Mouse (Mus musculus): ENCODE results near the gene Txlnb. TPM values are rescaled to one million over a fixed set of nuclear protein-coding genes. Genes with fewer than 3 reads are reported as not detected.
"Not testable (repeated sequence)": the region's sequence is repeated elsewhere in the genome, so short reads cannot be mapped to it uniquely, and the experiment has no call there.

Txlnb gene
- polyA plus RNA-seq, 2 experiments, result 0.02 to 0.06 TPM

GRCm38 (mm10) chr10:17775079-17775478 is 20.9 kb upstream of the Txlnb start:
- no peak for DNase-seq (ENCODE audit: low read depth in 3 of 3, low spot score in 3 of 3)
- Histone ChIP-seq H3K9me3 (ENCODE audit: control insufficient read depth, low read length) (no peaks in the 10 kb centered on the region), H3K4me2 (ENCODE audit: low read depth) (no peak overlapping the region), H3K4me1 (replicated peaks; ENCODE audit: control insufficient read depth in 2 of 2, insufficient read depth in 2 of 2, low read length in 1 of 2) (no peaks in the 10 kb centered on the region), H3K27me3 (ENCODE audit: control insufficient read depth, insufficient read depth, low read length) (no peaks in the 10 kb centered on the region), H3K36me3 (replicated peaks; ENCODE audit: control insufficient read depth, insufficient read depth, low read depth) (no peaks in the 10 kb centered on the region), H3K9ac (replicated peaks) (no peak overlapping the region), H3K27ac (no peak overlapping the region), H3K4me3 (ENCODE audit: insufficient read depth in 1 of 2, low read depth in 2 of 2, low read length in 2 of 2) (no peak overlapping the region)
- TF ChIP-seq EP300 (IDR thresholded peaks at IDR 0.05; ENCODE audit: low read depth) (no peak), CTCF (IDR thresholded peaks at IDR 0.05; ENCODE audit: low read depth) (no peak)
- no peak for ATAC-seq (ENCODE audit: insufficient read depth)
- 25% methylated on average over 4 of the region's 4 CpGs for WGBS (ENCODE audit: insufficient replicate concordance)

GRCm38 (mm10) chr10:17776684-17777083 is 19.3 kb upstream of the Txlnb start:
- not testable (repeated sequence) for H3K27ac ChIP-seq; H3K9ac ChIP-seq (replicated peaks); ATAC-seq (ENCODE audit: insufficient read depth); H3K36me3 ChIP-seq (replicated peaks; ENCODE audit: control insufficient read depth, insufficient read depth, low read depth); H3K4me3 ChIP-seq (ENCODE audit: insufficient read depth in 1 of 2, low read depth in 2 of 2, low read length in 2 of 2); H3K4me2 ChIP-seq (ENCODE audit: low read depth); H3K9me3 ChIP-seq (ENCODE audit: control insufficient read depth, low read length); H3K4me1 ChIP-seq (replicated peaks; ENCODE audit: control insufficient read depth in 2 of 2, insufficient read depth in 2 of 2, low read length in 1 of 2); DNase-seq (ENCODE audit: low read depth in 3 of 3, low spot score in 3 of 3); H3K27me3 ChIP-seq (ENCODE audit: control insufficient read depth, insufficient read depth, low read length)
- 54% methylated on average over 4 of the region's 4 CpGs for WGBS (ENCODE audit: insufficient replicate concordance)

- no peaks in the 10 kb centered on the region for H3K4me1 ChIP-seq (replicated peaks; ENCODE audit: control insufficient read depth in 2 of 2, insufficient read depth in 2 of 2, low read length in 1 of 2)
- H3K36me3 ChIP-seq (replicated peaks; ENCODE audit: control insufficient read depth, insufficient read depth, low read depth), result no peaks in the 10 kb centered on the region
- no peak overlapping the region for H3K9ac ChIP-seq (replicated peaks)
- no peak overlapping the region for H3K27ac ChIP-seq
- ATAC-seq (ENCODE audit: insufficient read depth) (no peak), DNase-seq (ENCODE audit: low read depth in 3 of 3, low spot score in 3 of 3) (no peak)
- H3K9me3 ChIP-seq (ENCODE audit: control insufficient read depth, low read length), result no peaks in the 10 kb centered on the region
- TF ChIP-seq CTCF (IDR thresholded peaks at IDR 0.05; ENCODE audit: low read depth) (no peak), EP300 (IDR thresholded peaks at IDR 0.05; ENCODE audit: low read depth) (no peak)
- H3K4me3 ChIP-seq (ENCODE audit: insufficient read depth in 1 of 2, low read depth in 2 of 2, low read length in 2 of 2), result no peak overlapping the region
- 57% methylated on average over 3 of the region's 3 CpGs for WGBS (ENCODE audit: insufficient replicate concordance)
- H3K27me3 ChIP-seq (ENCODE audit: control insufficient read depth, insufficient read depth, low read length), result no peaks in the 10 kb centered on the region
- H3K4me2 ChIP-seq (ENCODE audit: low read depth), result no peak overlapping the region
These were observed 9.3 kb upstream of the Txlnb start for GRCm38 (mm10) chr10:17786771-17787170.

- TF ChIP-seq EP300 (IDR thresholded peaks at IDR 0.05; ENCODE audit: low read depth) (no peak), CTCF (IDR thresholded peaks at IDR 0.05; ENCODE audit: low read depth) (no peak)
- no peaks in the 10 kb centered on the region for H3K27me3 ChIP-seq (ENCODE audit: control insufficient read depth, insufficient read depth, low read length)
- no peaks in the 10 kb centered on the region for H3K4me1 ChIP-seq (replicated peaks; ENCODE audit: control insufficient read depth in 2 of 2, insufficient read depth in 2 of 2, low read length in 1 of 2)
- H3K4me3 ChIP-seq (ENCODE audit: insufficient read depth in 1 of 2, low read depth in 2 of 2, low read length in 2 of 2), result no peak overlapping the region
- no peaks in the 10 kb centered on the region for H3K36me3 ChIP-seq (replicated peaks; ENCODE audit: control insufficient read depth, insufficient read depth, low read depth)
- H3K9me3 ChIP-seq (ENCODE audit: control insufficient read depth, low read length), result no peaks in the 10 kb centered on the region
- no peak overlapping the region for H3K9ac ChIP-seq (replicated peaks)
- 33% methylated on average over 1 of the region's 1 CpGs for WGBS (ENCODE audit: insufficient replicate concordance)
- H3K27ac ChIP-seq, result no peak overlapping the region
- DNase-seq (ENCODE audit: low read depth in 3 of 3, low spot score in 3 of 3) (no peak), ATAC-seq (ENCODE audit: insufficient read depth) (no peak)
- no peak overlapping the region for H3K4me2 ChIP-seq (ENCODE audit: low read depth)
These were observed 8.1 kb upstream of the Txlnb start for GRCm38 (mm10) chr10:17787938-17788337.

- H3K4me1 ChIP-seq (replicated peaks; ENCODE audit: control insufficient read depth in 2 of 2, insufficient read depth in 2 of 2, low read length in 1 of 2), result no peaks in the 10 kb centered on the region
- no peaks in the 10 kb centered on the region for H3K9me3 ChIP-seq (ENCODE audit: control insufficient read depth, low read length)
- no peak for TF ChIP-seq EP300 (IDR thresholded peaks at IDR 0.05; ENCODE audit: low read depth)
- TF ChIP-seq CTCF (IDR thresholded peaks at IDR 0.05; ENCODE audit: low read depth), result no peak
- no peak overlapping the region for H3K9ac ChIP-seq (replicated peaks)
- DNase-seq (ENCODE audit: low read depth in 3 of 3, low spot score in 3 of 3), result no peak
- WGBS (ENCODE audit: insufficient replicate concordance), result 42% methylated on average over 4 of the region's 4 CpGs
- H3K4me3 ChIP-seq (ENCODE audit: insufficient read depth in 1 of 2, low read depth in 2 of 2, low read length in 2 of 2), result no peak overlapping the region
- no peak for ATAC-seq (ENCODE audit: insufficient read depth)
- H3K4me2 ChIP-seq (ENCODE audit: low read depth), result no peak overlapping the region
- no peaks in the 10 kb centered on the region for H3K27me3 ChIP-seq (ENCODE audit: control insufficient read depth, insufficient read depth, low read length)
- H3K27ac ChIP-seq, result no peak overlapping the region
- no peaks in the 10 kb centered on the region for H3K36me3 ChIP-seq (replicated peaks; ENCODE audit: control insufficient read depth, insufficient read depth, low read depth)
These were observed 7.7 kb upstream of the Txlnb start for GRCm38 (mm10) chr10:17788347-17788746.
